In genomic region chr15:9071556-9072544, GRCm38 (mm10) we compare ENCODE assay signal across 8 mouse cellular contexts. TPM values are rescaled to one million over a fixed set of nuclear protein-coding genes. Genes with fewer than 3 reads are reported as not detected.
DNase-seq lines count a peak whose midpoint lies in the region; ATAC-seq and TF ChIP-seq lines count a peak whose summit lies in the region.

No protein-coding gene starts in this region.

- ATAC-seq in G1E (ENCODE audit: extremely low read depth, insufficient number of reproducible peaks, low FRiP score, poor library complexity, severe bottlenecking): no peak
- peak; percentile 35 for ATAC-seq in forebrain, embryonic 11.5 days (replicated peaks; ENCODE audit: low FRiP score)
- ATAC-seq in erythroid progenitor cell, adult 5-6 weeks (replicated peaks; ENCODE audit: low FRiP score, poor library complexity, severe bottlenecking): no peak

- H3K9ac ChIP-seq in forebrain, embryonic 11.5 days (ENCODE audit: low read length): peak overlapping the region; percentile 88

- H3K4me3 ChIP-seq in G1E (ENCODE audit: low read depth, low read length): peak overlapping the region; percentile 96
- peak overlapping the region; percentile 85 for H3K4me3 ChIP-seq in forebrain, embryonic 11.5 days (ENCODE audit: low read depth, low read length)
- peak overlapping the region; percentile 61 for H3K4me3 ChIP-seq in macrophage (ENCODE audit: inconsistent target)

- DNase-seq in G1E (ENCODE audit: low spot score): no peak
- DNase-seq in adrenal gland, postnatal 4 days (ENCODE audit: low spot score in 2 of 2): peak; percentile 9 to 43
- peak; percentile 81 for DNase-seq in forebrain, embryonic 11.5 days (ENCODE audit: low spot score)
- DNase-seq in heart, postnatal 4 days: peak; percentile 62
- DNase-seq in layer of hippocampus, postnatal 10 days (ENCODE audit: low spot score in 2 of 2): peak; percentile 50 to 62
- DNase-seq in right cerebral cortex, postnatal 25 days: peak; percentile 49

- H3K4me1 ChIP-seq in G1E (ENCODE audit: insufficient read depth, low read depth, low read length): peaks cover 51% of the 10 kb centered on the region
- peaks cover 4% of the 10 kb centered on the region; the same call in 1 of the 2 replicates for H3K4me1 ChIP-seq in forebrain, embryonic 11.5 days (replicated peaks; ENCODE audit: control insufficient read depth, insufficient read depth, low read length)

- under 1% methylated on average over 63 of the region's 66 CpGs for WGBS in forebrain, embryonic 11.5 days
- under 1% methylated on average over 56 of the region's 66 CpGs for WGBS in macrophage (ENCODE audit: missing documents)

- H3K79me2 ChIP-seq in macrophage (ENCODE audit: inconsistent target): peaks cover 51% of the 10 kb centered on the region

- H3K4me2 ChIP-seq in forebrain, embryonic 11.5 days (ENCODE audit: low read depth, low read length, severe bottlenecking): peak overlapping the region; percentile 73

- peak overlapping the region; percentile 81 for H3K27ac ChIP-seq in forebrain, embryonic 11.5 days (ENCODE audit: low read depth, low read length)
- peak overlapping the region; percentile 12; the same call in 1 of the 2 replicates for H3K27ac ChIP-seq in macrophage

- no peak for TF ChIP-seq CTCF in G1E (IDR thresholded peaks at IDR 0.05; ENCODE audit: low read depth, low read length)

- no peaks in the 10 kb centered on the region for H3K27me3 ChIP-seq in G1E (ENCODE audit: insufficient read depth, low read length)
- no peaks in the 10 kb centered on the region for H3K27me3 ChIP-seq in forebrain, embryonic 11.5 days (ENCODE audit: control insufficient read depth, insufficient read depth, low read length)

- peaks cover 16% of the 10 kb centered on the region for H3K36me3 ChIP-seq in G1E (replicated peaks)
- no peaks in the 10 kb centered on the region for H3K36me3 ChIP-seq in forebrain, embryonic 11.5 days (ENCODE audit: control insufficient read depth, insufficient read depth, low read length)
- no peaks in the 10 kb centered on the region for H3K36me3 ChIP-seq in macrophage (ENCODE audit: inconsistent target)

- H3K9me3 ChIP-seq in G1E (replicated peaks): no peaks in the 10 kb centered on the region
- H3K9me3 ChIP-seq in forebrain, embryonic 11.5 days (ENCODE audit: control insufficient read depth, low read length): no peaks in the 10 kb centered on the region

RNA-seq across cellular contexts. Expression of gene Nadk2, which starts 0.8 kb away (rescaled TPM):
- 222 and 250 TPM in 2 replicates for total RNA-seq in G1E (2014; fragmentation: Nextera tagmentation)
- 218 and 235 TPM in 2 replicates for total RNA-seq in G1E (2017)
- polyA plus RNA-seq in G1E (2012): 130 and 143 TPM in 2 replicates
- 10 to 100 TPM; 90.3 to 90.6 TPM for total RNA-seq in adrenal gland, postnatal 4 days (2021)
- 37.1 and 38.2 TPM in 2 replicates for polyA plus RNA-seq in forebrain, embryonic 11.5 days (2014; fragmentation: Nextera tagmentation; extraction: Ambion mirVana)
- 10 to 100 TPM; 48.8 to 50.5 TPM for total RNA-seq in heart, postnatal 4 days (2021)
- total RNA-seq in layer of hippocampus, postnatal 10 days (2021): 10 to 100 TPM; 46.8 to 50.0 TPM
- total RNA-seq in macrophage (2018; cell fraction: chromatin; rRNA removed): 10 to 100 TPM in 18 of 26 experiments, 1 to 10 TPM in 8; 1.2 to 43.8 (median 17.9) TPM
- total RNA-seq in macrophage (2018; cell fraction: cytosol; rRNA removed): 10 to 100 TPM in 8 of 26 experiments, 1 to 10 TPM in 18; 3.4 to 13.6 (median 7.4) TPM
- total RNA-seq in macrophage (2018; cell fraction: nucleus; rRNA removed): 10 to 100 TPM in 9 of 26 experiments, 1 to 10 TPM in 17; 3.0 to 27.6 (median 8.3) TPM
- 7.8 to 10.3 TPM (median 8.3 TPM) in 3 replicates for polyA plus RNA-seq in macrophage (2018)
- 114 and 185 TPM in 2 replicates for total RNA-seq in erythroid progenitor cell, adult 5-6 weeks (2015; ENCODE audit: low replicate concordance)
- total RNA-seq in erythroid progenitor cell, adult 5-6 weeks (2017; ENCODE audit: low replicate concordance): 114 and 217 TPM in 2 replicates
